Comparison of ENCODE assay signal across 12 mouse cellular contexts in genomic region chr16:73368607-73369233, GRCm38 (mm10).
DNase-seq lines count a peak whose midpoint lies in the region; ATAC-seq and TF ChIP-seq lines count a peak whose summit lies in the region.
"Had no signal": no experiment of that assay in that cellular context is flagged by ENCODE, and none has a peak within 500 bp of the region (broad histone marks: within the 10 kb centered on the region; RNA-seq: fewer than 3 reads in every experiment).

No protein-coding gene starts in this region.

- no peak overlapping the region for H3K27ac ChIP-seq in forebrain, embryonic 11.5 days (ENCODE audit: low read depth, low read length)
- peak overlapping the region; percentile 20; the same call in 1 of the 2 replicates for H3K27ac ChIP-seq in hindbrain, embryonic 15.5 days (replicated peaks)
- H3K27ac ChIP-seq in midbrain, postnatal 0 days (ENCODE audit: low read depth, low read length): no peak overlapping the region

- DNase-seq in kidney, postnatal 10 days: peak; percentile 8
- DNase-seq in kidney, adult 11 months: no peak
- DNase-seq in forebrain, embryonic 11.5 days (ENCODE audit: low spot score): no peak
- peak; percentile 10 for DNase-seq in midbrain, postnatal 0 days (ENCODE audit: low spot score)
- DNase-seq in cerebellum, adult 11 months: no peak
- no peak for DNase-seq in cerebellum, postnatal 4 days (ENCODE audit: low spot score in 2 of 2)
- no peak for DNase-seq in cerebellum, postnatal 10 days
- DNase-seq: heart, adult 18-20 months; heart, postnatal 4 days; lung, adult 2 months had no signal

- H3K4me1 ChIP-seq in forebrain, embryonic 11.5 days (replicated peaks; ENCODE audit: control insufficient read depth, insufficient read depth, low read length): peaks cover 5% of the 10 kb centered on the region
- peaks cover 20% of the 10 kb centered on the region for H3K4me1 ChIP-seq in hindbrain, embryonic 15.5 days (replicated peaks)
- H3K4me1 ChIP-seq in midbrain, postnatal 0 days (ENCODE audit: insufficient read depth, low read length): no peaks in the 10 kb centered on the region

- 29% methylated on average over 10 of the region's 10 CpGs for WGBS in forebrain, embryonic 11.5 days
- 39% methylated on average over 10 of the region's 10 CpGs for WGBS in hindbrain, embryonic 15.5 days
- 30% methylated on average over 10 of the region's 10 CpGs for WGBS in midbrain, postnatal 0 days

- H3K36me3 ChIP-seq in forebrain, embryonic 11.5 days (ENCODE audit: control insufficient read depth, insufficient read depth, low read length): no peaks in the 10 kb centered on the region
- no peaks in the 10 kb centered on the region for H3K36me3 ChIP-seq in hindbrain, embryonic 15.5 days
- no peaks in the 10 kb centered on the region for H3K36me3 ChIP-seq in midbrain, postnatal 0 days (ENCODE audit: insufficient read depth, low read length)

- H3K4me2 ChIP-seq in forebrain, embryonic 11.5 days (ENCODE audit: low read depth, low read length, severe bottlenecking): no peak overlapping the region
- H3K4me2 ChIP-seq in hindbrain, embryonic 15.5 days: no peak overlapping the region
- H3K4me2 ChIP-seq in midbrain, postnatal 0 days (ENCODE audit: low read depth, low read length, poor library complexity, severe bottlenecking): no peak overlapping the region

- no peak for TF ChIP-seq CTCF in midbrain, postnatal 0 days (IDR thresholded peaks at IDR 0.05)

- no peak overlapping the region for H3K4me3 ChIP-seq in forebrain, embryonic 11.5 days (ENCODE audit: low read depth, low read length)
- no peak overlapping the region for H3K4me3 ChIP-seq in hindbrain, embryonic 15.5 days
- H3K4me3 ChIP-seq in midbrain, postnatal 0 days (ENCODE audit: low read depth, low read length): no peak overlapping the region

- no peaks in the 10 kb centered on the region for H3K27me3 ChIP-seq in forebrain, embryonic 11.5 days (ENCODE audit: control insufficient read depth, insufficient read depth, low read length)
- H3K27me3 ChIP-seq in hindbrain, embryonic 15.5 days: no peaks in the 10 kb centered on the region
- no peaks in the 10 kb centered on the region for H3K27me3 ChIP-seq in midbrain, postnatal 0 days (ENCODE audit: insufficient read depth, low read length)
- H3K27me3 ChIP-seq: CH12.LX had no signal

- no peaks in the 10 kb centered on the region for H3K9me3 ChIP-seq in forebrain, embryonic 11.5 days (ENCODE audit: control insufficient read depth, low read length)
- no peaks in the 10 kb centered on the region for H3K9me3 ChIP-seq in hindbrain, embryonic 15.5 days
- H3K9me3 ChIP-seq in midbrain, postnatal 0 days (ENCODE audit: low read length): no peaks in the 10 kb centered on the region

- H3K9ac ChIP-seq in forebrain, embryonic 11.5 days (ENCODE audit: low read length): 0 out of 2 replicates have a peak overlapping the region, but pooled peaks have one; percentile 29
- no peak overlapping the region for H3K9ac ChIP-seq in hindbrain, embryonic 15.5 days
- no peak overlapping the region for H3K9ac ChIP-seq in midbrain, postnatal 0 days (replicated peaks; ENCODE audit: low read length, poor library complexity, severe bottlenecking)

- peak; percentile 48 for ATAC-seq in forebrain, embryonic 11.5 days (replicated peaks; ENCODE audit: low FRiP score)
- no peak for ATAC-seq in hindbrain, embryonic 15.5 days (ENCODE audit: low FRiP score, low read depth)
- no peak for ATAC-seq in midbrain, postnatal 0 days (ENCODE audit: low FRiP score)

Comparison
In these comparisons a context has a peak if more than half of its experiments do, and no peak if none do; other contexts are left out.
1. DNase-seq: peak in kidney, postnatal 10 days (single experiment) and midbrain, postnatal 0 days (single experiment); none in kidney, adult 11 months (single experiment), forebrain, embryonic 11.5 days (single experiment), cerebellum, adult 11 months (single experiment), cerebellum, postnatal 4 days (0 of 2) and cerebellum, postnatal 10 days (0 of 2).